In the genomic region with DNA sequence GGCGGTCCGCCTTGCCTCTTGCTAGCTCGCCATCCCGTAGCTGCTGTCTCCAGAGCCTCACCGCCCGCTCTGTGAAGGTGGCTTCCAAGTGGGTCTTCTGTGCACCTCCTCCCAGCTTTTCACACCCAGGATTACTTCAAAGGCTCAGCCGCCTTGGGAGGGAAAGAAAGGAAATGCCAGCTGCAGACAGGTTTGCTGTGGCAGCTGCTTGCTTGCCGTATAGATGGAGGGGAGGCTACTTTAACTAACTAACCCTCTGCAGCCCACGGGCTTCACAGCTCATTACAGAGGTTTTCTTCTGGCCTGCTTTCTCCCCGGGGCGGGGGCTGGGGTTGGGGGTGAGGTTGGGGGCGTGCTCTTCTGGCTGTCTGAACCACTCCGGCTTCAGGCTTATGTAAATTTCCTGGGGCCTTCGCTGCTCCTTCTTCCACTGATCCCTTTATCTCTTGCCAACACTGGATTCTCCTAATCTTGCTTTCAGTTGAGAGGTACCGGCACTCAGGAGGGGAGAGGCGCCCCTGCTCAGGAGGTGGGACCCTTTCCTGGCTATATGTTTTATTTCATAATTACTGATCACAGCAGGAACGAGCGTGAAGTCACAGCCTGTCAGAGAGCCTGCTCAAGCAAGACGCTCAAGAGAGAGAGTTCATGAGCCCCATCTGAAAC, we compare ENCODE assay signal across 7 mouse cellular contexts.
DNase-seq lines count a peak whose midpoint lies in the region; ATAC-seq lines count a peak whose summit lies in the region.

No protein-coding gene starts in this region.

- no peaks in the 10 kb centered on the region for H3K36me3 ChIP-seq in forebrain, embryonic 10.5 days (replicated peaks)
- no peaks in the 10 kb centered on the region for H3K36me3 ChIP-seq in intestine, embryonic 14.5 days (ENCODE audit: control insufficient read depth, insufficient read depth, low read length)
- H3K36me3 ChIP-seq in liver, embryonic 15.5 days (replicated peaks) = no peaks in the 10 kb centered on the region
- H3K36me3 ChIP-seq in neural tube, embryonic 15.5 days = no peaks in the 10 kb centered on the region

- peak overlapping the region; percentile 42 for H3K4me3 ChIP-seq in forebrain, embryonic 10.5 days
- H3K4me3 ChIP-seq in intestine, embryonic 14.5 days (ENCODE audit: low read depth, low read length) = peak overlapping the region; percentile 29
- peak overlapping the region; percentile 20 for H3K4me3 ChIP-seq in liver, embryonic 15.5 days (replicated peaks)
- H3K4me3 ChIP-seq in neural tube, embryonic 15.5 days (replicated peaks) = peak overlapping the region; percentile 26

- peak; percentile 82 for ATAC-seq in intestine, embryonic 14.5 days (replicated peaks; ENCODE audit: low FRiP score, low TSS enrichment, low read depth)
- peak; percentile 62 for ATAC-seq in liver, embryonic 15.5 days (ENCODE audit: insufficient read depth)
- peak; percentile 73 for ATAC-seq in neural tube, embryonic 15.5 days (ENCODE audit: low FRiP score)
- ATAC-seq in inflammation-experienced regulatory T-cells, adult 6 months = no peak

- H3K4me1 ChIP-seq in forebrain, embryonic 10.5 days = peaks cover 33% of the 10 kb centered on the region
- H3K4me1 ChIP-seq in intestine, embryonic 14.5 days (replicated peaks; ENCODE audit: control insufficient read depth, insufficient read depth, low read length) = no peaks in the 10 kb centered on the region
- peaks cover 10% of the 10 kb centered on the region for H3K4me1 ChIP-seq in liver, embryonic 15.5 days (replicated peaks)
- peaks cover 24% of the 10 kb centered on the region for H3K4me1 ChIP-seq in neural tube, embryonic 15.5 days

- DNase-seq in urinary bladder, postnatal 25 days (ENCODE audit: low spot score) = peak; percentile 8
- DNase-seq in urinary bladder, adult 2 months (ENCODE audit: low spot score) = no peak
- DNase-seq in forebrain, embryonic 10.5 days (ENCODE audit: extremely low spot score, low spot score) = peak; percentile 62
- peak; percentile 72 for DNase-seq in intestine, embryonic 14.5 days (ENCODE audit: low spot score)

- H3K9ac ChIP-seq in intestine, embryonic 14.5 days (ENCODE audit: low read length) = peak overlapping the region; percentile 29; the same call in 1 of the 2 replicates
- no peak overlapping the region for H3K9ac ChIP-seq in liver, embryonic 15.5 days
- peak overlapping the region; percentile 28 for H3K9ac ChIP-seq in neural tube, embryonic 15.5 days (replicated peaks)

- peaks cover 13% of the 10 kb centered on the region for H3K27me3 ChIP-seq in forebrain, embryonic 10.5 days (ENCODE audit: poor library complexity, severe bottlenecking)
- H3K27me3 ChIP-seq in intestine, embryonic 14.5 days (replicated peaks; ENCODE audit: control insufficient read depth, insufficient read depth, low read length) = no peaks in the 10 kb centered on the region
- peaks cover 4% of the 10 kb centered on the region; the same call in 1 of the 2 replicates for H3K27me3 ChIP-seq in liver, embryonic 15.5 days
- H3K27me3 ChIP-seq in neural tube, embryonic 15.5 days (replicated peaks) = no peaks in the 10 kb centered on the region

- whole genome bisulfite sequencing in forebrain, embryonic 10.5 days = 2% methylated on average over 19 of the region's 19 CpGs
- WGBS in intestine, embryonic 14.5 days = 4% methylated on average over 19 of the region's 19 CpGs
- WGBS in liver, embryonic 15.5 days (ENCODE audit: insufficient replicate concordance) = 12% methylated on average over 19 of the region's 19 CpGs
- WGBS in neural tube, embryonic 15.5 days = 4% methylated on average over 19 of the region's 19 CpGs

- H3K4me2 ChIP-seq in intestine, embryonic 14.5 days (ENCODE audit: low read length) = peak overlapping the region; percentile 67
- H3K4me2 ChIP-seq in liver, embryonic 15.5 days = peak overlapping the region; percentile 62
- H3K4me2 ChIP-seq in neural tube, embryonic 15.5 days = peak overlapping the region; percentile 53

- peaks cover 11% of the 10 kb centered on the region; the same call in 1 of the 2 replicates for H3K9me3 ChIP-seq in forebrain, embryonic 10.5 days
- H3K9me3 ChIP-seq in intestine, embryonic 14.5 days (ENCODE audit: control insufficient read depth, low read length) = no peaks in the 10 kb centered on the region
- no peaks in the 10 kb centered on the region for H3K9me3 ChIP-seq in liver, embryonic 15.5 days (replicated peaks)
- no peaks in the 10 kb centered on the region for H3K9me3 ChIP-seq in neural tube, embryonic 15.5 days (replicated peaks)

- H3K27ac ChIP-seq in forebrain, embryonic 10.5 days = peak overlapping the region; percentile 79
- no peak overlapping the region; the same call in 1 of the 2 replicates for H3K27ac ChIP-seq in intestine, embryonic 14.5 days (ENCODE audit: low read depth)
- no peak overlapping the region for H3K27ac ChIP-seq in liver, embryonic 15.5 days (replicated peaks)
- H3K27ac ChIP-seq in neural tube, embryonic 15.5 days (replicated peaks) = peak overlapping the region; percentile 58

Comparison
In these comparisons a context has a peak if more than half of its experiments do, and no peak if none do; other contexts are left out.
1. H3K27ac ChIP-seq: peak in forebrain, embryonic 10.5 days (single experiment) and neural tube, embryonic 15.5 days (single experiment); none in intestine, embryonic 14.5 days (single experiment) and liver, embryonic 15.5 days (single experiment).
2. Peak in every context shown above with its lines, with median percentiles within 50 percentile points of each other: H3K4me3 ChIP-seq and H3K4me2 ChIP-seq.